Mouse (Mus musculus): ENCODE measurements around the gene Trmt61a.

GRCm38 (mm10) chr12:111724638-111725337, 46.9 kb downstream of the Trmt61a start:
- TF ChIP-seq CTCF (IDR thresholded peaks at IDR 0.05; ENCODE audit: extremely low read depth, insufficient read length, insufficient replicate concordance, low read depth, low read length) = no peak
- no peak for TF ChIP-seq POLR2A (IDR thresholded peaks at IDR 0.05; ENCODE audit: low read depth, low read length)
